Mouse (Mus musculus): ENCODE results near the gene Irf8.

The Irf8 gene

DNA sequence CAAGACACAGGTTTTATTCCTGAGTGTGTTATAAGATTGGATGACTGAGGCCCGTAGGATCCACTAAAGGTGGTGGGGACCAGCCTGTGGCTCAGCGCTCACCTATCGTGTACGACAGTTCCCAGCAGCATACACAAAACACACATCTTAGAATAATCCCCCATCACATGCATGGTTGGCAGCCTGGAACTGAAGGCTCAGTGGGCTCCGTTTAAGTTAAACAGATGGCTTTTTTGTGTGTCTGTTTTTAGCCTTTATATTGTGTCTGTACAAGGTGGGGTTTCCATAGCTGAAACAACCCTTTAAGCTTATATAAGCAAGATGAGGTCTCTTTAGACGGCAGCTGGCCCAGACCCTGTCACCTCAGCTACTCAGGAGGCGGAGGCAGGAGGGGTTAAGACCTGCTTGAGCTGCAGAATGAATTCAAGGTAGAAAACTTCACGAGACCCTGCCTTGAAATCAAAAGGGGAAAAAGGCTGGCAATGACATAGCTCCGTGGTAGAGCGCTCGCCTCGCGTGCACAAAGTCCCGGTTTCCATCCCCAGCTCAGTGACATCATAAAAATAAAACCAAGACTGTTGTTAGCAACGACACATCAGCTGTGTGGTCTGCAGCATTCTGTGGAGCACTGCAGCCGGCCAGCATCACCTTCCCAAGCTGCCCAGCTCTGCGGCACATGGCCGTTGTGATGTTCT lies 10.0 kb downstream of the Irf8 start:
- intact Hi-C loops (cut with DNase I): no loop called here

DNA sequence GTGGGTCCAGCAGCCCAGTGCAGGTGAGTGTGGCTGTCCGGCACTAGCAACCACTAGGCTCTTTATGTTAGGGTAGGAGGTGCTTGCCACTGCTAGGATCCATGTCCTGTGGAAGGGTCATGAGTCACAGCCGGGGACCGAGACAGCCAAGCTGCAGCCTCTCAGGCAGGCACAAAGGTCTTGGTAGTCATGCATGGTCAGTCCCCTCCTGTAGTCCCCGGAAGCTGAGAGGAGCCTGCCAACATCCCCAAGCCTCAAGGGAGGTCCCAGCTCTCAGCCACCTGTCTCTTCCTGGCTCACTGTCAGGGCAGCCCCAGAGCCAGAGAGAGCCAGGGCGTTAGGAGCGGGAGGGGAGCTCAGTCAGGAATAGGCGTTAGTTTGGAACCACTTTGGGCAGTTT lies 11.1 kb downstream of the Irf8 start:
- intact Hi-C loops (cut with DNase I): no loop called here

DNA sequence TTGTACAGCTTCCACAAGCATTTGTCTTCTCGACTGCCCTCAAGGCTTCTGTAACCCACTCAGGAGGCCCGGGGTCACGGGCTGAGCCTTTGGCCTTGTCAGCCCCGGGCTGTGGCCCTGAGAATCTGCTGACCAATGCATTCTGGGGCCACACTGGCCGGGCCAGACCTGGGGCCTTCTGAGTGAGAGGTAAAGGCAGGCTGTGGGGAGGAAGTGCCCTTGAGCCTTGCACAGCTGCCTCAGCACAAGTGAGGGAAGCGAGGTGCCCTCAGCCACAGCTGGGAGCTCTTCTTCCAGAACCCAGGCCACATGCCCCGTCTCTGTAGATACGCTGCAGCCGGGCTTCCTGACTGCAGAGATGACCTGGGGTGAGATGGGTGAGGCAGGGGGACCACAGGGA lies 14.5 kb downstream of the Irf8 start:
- intact Hi-C loops (cut with DNase I): loop anchor here (5.0 kb wide), 1 partner anchor 47 kb away; no protein-coding TSS in a partner anchor

DNA sequence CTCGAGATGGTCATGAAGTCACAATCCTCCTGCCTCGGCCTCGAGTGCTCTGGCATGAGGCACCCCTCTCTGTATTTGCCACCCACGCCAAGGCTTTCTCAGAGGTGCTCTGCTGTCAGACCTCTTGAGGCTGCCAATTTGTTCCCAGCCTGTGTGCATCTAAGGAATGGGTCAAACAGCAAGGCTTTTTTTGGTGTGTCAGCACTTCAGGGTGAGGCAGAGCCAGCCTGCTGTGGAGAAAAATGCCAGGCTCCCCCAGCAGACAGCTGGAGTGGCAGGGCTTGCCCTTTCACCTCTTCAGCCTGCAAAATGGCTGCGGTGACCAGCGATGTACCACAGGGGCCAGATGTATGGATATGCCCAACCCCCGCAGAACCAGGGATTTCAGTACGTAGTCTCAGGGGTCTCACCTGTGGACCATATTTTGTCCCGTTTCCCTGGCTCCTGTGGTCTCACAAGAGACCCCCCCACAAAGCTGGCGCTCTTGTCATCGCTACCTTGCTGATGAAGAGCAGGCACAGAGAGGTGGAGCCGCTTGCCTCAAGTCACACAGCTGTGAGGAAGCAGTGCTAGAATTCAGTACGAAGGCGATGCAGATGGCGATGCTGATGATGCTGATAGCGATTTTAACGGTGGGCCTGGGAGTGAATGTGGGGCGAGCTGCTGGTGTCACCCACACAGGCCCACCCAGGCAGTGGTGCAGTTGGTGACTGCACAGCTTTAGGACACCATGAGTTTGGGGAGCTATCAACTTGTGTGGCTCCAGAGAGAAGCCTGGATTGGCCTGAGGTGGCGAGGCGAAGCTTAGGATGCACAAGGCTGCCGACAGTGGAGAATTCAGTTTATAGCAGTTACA lies 15.3 kb downstream of the Irf8 start:
- intact Hi-C loops (cut with DNase I): loop anchor here (5.0 kb wide), 1 partner anchor 46 kb away; no protein-coding TSS in a partner anchor

GRCm38 (mm10) chr8:120752082-120752452 lies 15.9 kb downstream of the Irf8 start:
- intact Hi-C loops (cut with DNase I): loop anchor here (5.0 kb wide), 1 partner anchor 45 kb away; no protein-coding TSS in a partner anchor

GRCm38 (mm10) chr8:120753476-120753875 lies 17.3 kb downstream of the Irf8 start:
- intact Hi-C loops (cut with DNase I): loop anchor here (5.0 kb wide), 1 partner anchor 44 kb away; no protein-coding TSS in a partner anchor

GRCm38 (mm10) chr8:120755306-120756297 lies 19.4 kb downstream of the Irf8 start:
- intact Hi-C loops (cut with DNase I): no loop called here

GRCm38 (mm10) chr8:120758005-120758404 lies 21.8 kb downstream of the Irf8 start:
- intact Hi-C loops (cut with DNase I): no loop called here

- intact Hi-C loops (cut with DNase I): no loop called here
Observed at GRCm38 (mm10) chr8:120759847-120760246, 23.7 kb downstream of the Irf8 start.

DNA sequence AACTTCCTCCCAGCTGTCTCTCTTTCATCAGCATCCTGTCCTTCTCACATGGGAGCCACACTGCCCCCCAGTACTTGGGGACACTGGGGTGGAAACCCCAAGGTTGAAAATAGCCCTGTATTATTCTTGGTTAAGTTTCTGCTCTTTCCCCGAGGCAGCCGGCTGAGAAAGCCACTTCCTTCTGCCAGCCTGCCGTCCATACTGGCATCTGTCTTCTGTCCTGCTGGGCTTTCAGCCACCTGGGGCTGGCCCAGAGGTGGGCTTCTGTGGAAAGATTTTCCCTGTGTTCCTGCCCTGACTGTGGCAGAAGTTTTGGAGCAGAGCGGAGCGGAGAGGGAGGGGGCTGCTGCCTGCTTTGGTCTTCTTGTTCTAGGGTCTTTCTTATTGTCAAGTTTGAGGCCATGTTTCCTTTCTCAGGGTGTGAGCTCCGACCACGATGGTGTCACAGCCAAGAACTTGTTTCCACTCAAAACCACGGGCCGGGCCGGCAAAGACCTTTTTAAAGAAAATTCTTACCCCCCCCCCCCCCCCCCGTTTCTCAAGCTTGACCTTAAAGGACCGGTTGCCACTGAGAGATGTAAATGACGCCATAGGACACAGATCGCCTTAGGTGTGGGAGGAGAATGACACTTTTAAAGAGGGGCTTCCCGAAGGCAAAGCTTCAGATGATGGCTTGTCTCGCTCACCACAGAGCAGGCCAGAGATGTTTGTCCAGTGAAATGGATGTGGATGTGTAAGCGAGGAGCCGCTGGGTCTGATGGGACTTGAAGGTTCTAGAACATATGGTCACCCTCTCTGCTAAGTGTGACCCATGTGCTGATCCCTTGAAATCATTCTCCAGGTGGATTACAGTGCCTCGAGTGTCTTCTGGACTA lies 24.4 kb downstream of the Irf8 start:
- intact Hi-C loops (cut with DNase I): no loop called here

DNA sequence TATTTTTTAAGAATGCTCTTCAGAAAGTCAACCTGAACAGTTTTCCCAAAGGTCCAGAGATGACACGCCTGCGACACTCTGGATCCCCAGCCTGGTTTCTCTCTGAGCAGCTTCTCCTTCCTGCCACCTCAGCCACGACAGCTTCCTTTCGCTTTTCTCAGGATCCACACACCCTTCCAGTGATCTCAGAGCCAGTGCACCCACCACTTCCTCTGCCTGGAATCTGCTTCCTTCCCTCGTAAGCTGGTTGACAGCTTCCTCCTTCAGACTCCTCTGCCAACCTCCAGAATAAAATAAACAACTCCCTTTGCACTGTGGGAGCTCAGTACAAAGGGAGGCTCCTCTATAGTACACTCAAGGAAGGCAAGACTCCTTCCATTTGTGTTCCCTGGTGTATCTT lies 27.1 kb downstream of the Irf8 start:
- intact Hi-C loops (cut with DNase I): no loop called here

GRCm38 (mm10) chr8:120764638-120765037 lies 28.5 kb downstream of the Irf8 start:
- intact Hi-C loops (cut with DNase I): no loop called here

DNA sequence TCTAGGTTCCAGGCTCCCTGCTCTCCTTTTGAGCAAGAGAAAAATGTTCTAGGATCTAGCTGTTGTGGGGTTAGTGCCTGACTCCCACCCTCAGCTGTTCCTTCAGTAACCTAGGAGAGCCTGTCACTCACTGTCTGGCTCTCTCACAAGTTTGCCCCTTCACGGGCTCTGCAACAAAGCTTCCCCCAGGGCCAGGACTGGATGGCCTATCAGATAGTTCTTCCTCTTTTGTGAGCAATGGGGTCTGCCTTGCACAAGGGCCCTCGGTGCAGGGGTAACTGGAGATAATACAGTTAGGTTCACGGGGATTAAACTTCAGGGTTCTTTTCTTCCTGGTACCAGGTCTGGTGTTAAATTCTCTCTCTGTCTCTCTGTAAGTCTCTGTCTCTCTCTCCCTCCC lies 30.5 kb downstream of the Irf8 start:
- intact Hi-C loops (cut with DNase I): no loop called here

DNA sequence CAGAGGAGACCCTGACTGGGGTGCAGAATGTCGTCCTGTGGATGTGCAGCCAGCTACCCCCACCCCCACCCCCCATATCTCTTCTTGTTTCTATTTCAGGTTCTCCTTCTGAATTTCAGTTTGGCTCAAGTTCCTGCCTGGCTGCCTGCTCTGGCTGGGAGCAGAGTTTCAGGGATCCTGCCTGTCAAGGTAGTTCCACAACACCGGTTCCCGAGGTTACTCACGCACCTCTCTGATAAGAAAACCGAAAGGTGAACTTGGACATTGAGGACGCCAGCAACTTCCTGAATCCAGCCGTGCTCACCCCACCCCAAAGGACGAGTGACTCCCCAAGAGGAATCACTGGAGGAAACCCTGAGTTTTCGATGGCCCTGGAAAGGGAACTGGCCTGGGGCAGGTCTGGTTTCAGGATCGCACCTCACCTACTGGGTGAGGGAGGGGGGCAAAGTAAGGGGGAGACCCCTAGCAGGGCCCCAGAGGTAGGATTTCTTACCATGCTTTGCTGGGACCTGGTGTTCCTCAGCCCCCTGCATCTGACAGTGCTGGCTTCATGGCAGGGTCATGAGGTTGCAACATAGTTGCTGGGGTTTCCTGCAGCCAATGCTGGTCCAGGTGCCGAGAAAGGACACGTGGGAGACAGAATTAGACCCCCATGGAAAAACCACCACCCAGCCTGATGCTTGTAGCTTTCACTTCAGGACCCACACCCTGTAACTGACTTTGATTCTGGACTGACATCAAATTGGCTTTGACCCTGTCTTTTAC lies 32.5 kb downstream of the Irf8 start:
- intact Hi-C loops (cut with DNase I): no loop called here

DNA sequence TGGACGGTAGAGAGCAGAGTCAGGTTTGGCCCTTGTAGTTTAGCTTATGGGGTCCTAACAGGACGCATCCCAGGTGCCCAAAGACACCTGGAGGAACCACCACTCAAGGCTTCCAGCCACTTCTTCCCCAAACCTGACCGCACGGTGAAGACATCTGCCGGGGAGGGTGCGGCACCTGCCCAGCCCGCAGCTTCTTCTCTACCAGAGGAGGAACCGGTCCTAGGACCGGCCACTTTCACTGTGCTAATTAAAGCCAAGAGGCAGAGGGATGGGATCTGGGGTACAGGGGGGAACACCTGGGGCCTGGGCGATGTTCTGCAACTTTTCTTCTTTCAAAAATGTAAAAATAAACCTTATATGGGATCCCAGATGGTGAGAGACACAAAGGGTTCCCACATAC lies 41.0 kb downstream of the Irf8 start:
- intact Hi-C loops (cut with DNase I): no loop called here

GRCm38 (mm10) chr8:120777732-120778131 lies 41.6 kb downstream of the Irf8 start:
- intact Hi-C loops (cut with DNase I): no loop called here

GRCm38 (mm10) chr8:120779106-120779505 lies 42.9 kb downstream of the Irf8 start:
- intact Hi-C loops (cut with DNase I): no loop called here

GRCm38 (mm10) chr8:120783781-120784180 lies 47.6 kb downstream of the Irf8 start:
- intact Hi-C loops (cut with DNase I): no loop called here

DNA sequence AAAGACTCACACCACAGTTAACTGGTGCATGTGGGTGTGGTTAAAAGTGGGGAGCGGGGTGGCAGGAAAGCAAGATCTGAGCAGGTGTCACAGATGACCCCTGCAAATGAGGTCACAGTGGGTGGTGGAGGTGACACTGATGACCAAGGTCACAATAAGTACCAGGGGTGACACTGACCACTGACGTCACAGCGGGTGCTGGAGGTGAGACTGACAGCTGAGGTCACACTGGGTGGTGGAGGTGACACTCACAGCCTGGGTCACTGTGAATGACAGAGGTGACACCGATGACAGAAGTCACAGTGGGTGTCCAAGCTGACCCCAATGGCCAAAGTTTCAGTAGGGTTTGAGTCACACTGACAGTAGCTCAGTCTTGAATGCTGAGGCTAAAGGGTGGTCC lies 50.6 kb downstream of the Irf8 start:
- intact Hi-C loops (cut with DNase I): no loop called here

DNA sequence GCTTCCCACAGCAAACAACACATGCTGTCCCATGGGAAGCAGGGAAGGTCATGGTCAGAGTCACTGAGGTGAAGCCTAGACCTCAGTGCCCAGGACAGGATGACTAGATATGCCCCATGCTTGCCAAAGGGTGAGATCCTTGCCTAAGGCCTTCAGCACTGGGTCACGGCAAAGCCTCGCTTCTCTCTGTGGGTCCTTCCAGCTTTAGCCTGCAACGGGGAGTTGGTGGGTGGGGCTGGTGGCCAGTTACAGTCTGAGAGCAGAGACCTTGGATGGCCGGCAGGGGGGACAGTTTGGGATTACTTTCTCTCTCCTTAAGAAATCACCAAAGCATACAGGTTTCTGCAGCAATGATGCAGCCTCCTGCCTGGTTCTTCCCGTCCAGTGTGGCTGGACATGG lies 51.5 kb downstream of the Irf8 start:
- intact Hi-C loops (cut with DNase I): no loop called here
